Mouse (Mus musculus) splenic B cell, adult 2 months (primary cell): Measurements from ENCODE around the gene Gm42417.

ENCODE experiments used
- DNase-seq: peaks from one replicate; pipeline ENCODE4 v3.0.0-alpha.2; 2011; ENCODE audit warnings: low read depth, low spot score
- H3K27me3 ChIP-seq: 2 replicates; pipeline ENCODE4 v1.6.1; 2012; ENCODE audit warnings: mild to moderate bottlenecking, low read length, moderate library complexity, mixed read lengths; ENCODE audit not compliant: control insufficient read depth, poor library complexity, insufficient read depth, severe bottlenecking
- H3K36me3 ChIP-seq: 2 replicates; pipeline ENCODE4 v1.6.1; 2012; ENCODE audit warnings: mild to moderate bottlenecking, low read length, moderate library complexity, mixed read lengths; ENCODE audit not compliant: control insufficient read depth, poor library complexity, insufficient read depth, severe bottlenecking

Gene Gm42417

DNA sequence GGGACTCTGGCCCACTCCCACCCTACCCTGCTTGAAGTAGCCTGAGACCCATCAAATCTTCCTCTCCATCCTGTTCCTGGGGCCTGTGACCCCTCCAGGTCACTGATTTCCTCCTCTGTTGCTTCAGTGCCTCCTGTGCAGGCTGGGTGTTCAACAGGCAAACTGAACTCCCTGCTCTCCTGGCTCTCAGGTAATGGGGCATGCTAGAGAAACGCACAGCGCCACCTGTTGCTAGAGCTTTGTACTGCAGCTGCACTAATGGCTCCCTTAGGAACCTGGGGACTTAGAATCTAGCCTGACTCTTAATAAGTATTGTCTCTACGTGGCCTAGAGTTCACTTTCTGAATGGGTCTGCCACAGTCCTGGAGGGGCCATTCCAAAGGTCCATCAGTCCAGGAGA is 38.0 kb downstream of the Gm42417 start:
- Histone ChIP-seq H3K36me3 (peaks cover 3% of the 10 kb centered on the region), H3K27me3 (no peaks in the 10 kb centered on the region)
- DNase-seq: peak; percentile 89

DNA sequence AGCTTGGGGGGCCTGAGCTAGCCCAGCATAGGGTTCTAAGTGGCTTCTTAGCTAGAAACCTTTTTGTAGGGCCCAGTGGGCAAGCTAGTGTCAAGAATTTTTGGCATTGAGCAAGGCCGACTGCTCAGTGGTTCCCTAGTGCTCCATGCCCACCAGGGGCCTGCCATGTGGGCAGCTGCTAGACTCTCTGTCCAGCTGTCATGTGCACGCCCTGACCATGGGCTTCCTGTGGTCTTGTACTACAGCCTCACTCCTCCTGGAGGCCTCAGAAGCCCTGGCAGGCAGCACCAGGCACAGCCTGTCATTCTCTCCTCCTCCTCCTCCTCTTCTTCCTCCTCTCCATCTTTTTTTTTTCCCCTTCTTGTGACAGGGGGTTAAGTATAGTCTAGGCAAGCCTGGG is 41.9 kb downstream of the Gm42417 start:
- DNase-seq: no peak
- Histone ChIP-seq H3K27me3 (no peaks in the 10 kb centered on the region), H3K36me3 (peaks cover 3% of the 10 kb centered on the region)

DNA sequence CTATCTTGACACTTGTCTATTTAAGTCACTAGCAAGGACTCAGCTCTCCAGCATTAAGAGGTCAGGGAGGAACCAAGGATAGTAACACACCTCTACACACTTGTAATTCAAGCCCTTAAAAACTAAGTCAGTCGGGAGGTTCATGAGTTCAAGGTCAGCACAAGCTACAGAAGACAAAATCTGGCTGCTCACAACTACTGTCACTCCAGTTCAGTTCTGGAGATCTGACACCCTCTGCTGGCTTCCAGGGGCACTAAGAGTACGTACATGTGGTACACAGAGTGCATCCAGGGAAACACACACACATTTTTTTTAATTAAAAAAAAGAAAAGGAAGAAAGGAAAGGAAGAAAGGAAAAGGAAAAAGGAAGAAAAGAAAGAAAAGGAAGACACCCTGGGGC is 42.5 kb downstream of the Gm42417 start:
- DNase-seq: no peak
- H3K36me3 ChIP-seq: peaks cover 3% of the 10 kb centered on the region
- H3K27me3 ChIP-seq: no peaks in the 10 kb centered on the region

DNA sequence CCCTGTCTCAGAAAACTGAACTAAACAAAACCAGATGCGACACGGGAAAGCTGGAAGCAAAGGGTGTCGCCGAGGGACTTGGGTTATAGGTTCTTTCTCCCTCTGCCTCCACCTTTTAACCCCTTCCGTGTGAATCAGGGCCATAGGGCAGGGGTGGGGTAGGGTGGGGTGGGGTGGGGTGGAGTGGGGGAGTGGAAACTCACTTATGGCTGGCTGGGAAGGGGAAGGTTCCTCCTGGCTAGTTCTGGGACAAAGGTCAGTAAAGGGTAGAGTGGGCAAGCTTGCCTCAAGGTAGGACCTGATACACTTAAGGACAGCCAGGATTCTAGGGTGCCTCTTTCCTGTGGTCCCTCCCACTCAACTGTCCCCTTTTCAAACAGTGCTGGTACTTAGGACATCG is 45.9 kb downstream of the Gm42417 start:
- H3K27me3 ChIP-seq: no peaks in the 10 kb centered on the region
- no peak for DNase-seq
- H3K36me3 ChIP-seq: peaks cover 3% of the 10 kb centered on the region

DNA sequence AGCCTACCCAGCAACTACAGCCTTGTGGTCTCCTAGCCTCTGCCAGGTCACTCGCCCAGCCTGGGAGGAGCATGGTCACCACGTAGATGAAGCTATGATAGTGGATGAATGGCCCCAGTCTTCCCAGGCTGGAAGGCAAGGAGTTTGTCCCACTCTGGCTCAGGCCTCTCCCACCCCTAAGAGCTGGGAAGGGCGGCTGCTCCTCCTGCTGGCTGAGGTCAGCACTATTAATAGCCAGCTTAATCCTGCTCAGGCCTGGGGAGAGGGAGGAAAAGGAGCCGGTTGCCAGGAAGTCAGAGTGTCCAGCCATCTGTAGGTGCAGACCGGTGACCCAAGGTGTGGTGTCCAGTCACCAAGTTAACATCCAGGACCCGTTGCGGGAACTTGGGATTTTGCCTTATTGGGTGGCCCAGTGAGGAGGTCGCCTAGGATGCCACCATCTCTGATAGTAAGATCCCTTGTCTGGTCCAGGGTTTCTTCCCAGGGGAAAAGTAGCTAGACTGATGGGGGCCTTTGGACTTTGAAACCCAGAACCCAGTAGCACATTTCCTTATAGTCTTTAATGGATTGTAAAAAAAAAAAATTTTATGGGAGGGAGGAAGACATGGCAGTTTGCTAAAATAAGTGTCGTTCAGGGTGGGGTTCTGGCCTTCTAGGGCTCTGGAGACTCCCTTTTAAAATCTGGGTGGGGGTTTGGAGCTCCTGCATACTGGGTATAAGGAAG is 46.7 kb downstream of the Gm42417 start:
- H3K36me3 ChIP-seq: no peaks in the 10 kb centered on the region
- H3K27me3 ChIP-seq: no peaks in the 10 kb centered on the region
- DNase-seq: no peak

DNA sequence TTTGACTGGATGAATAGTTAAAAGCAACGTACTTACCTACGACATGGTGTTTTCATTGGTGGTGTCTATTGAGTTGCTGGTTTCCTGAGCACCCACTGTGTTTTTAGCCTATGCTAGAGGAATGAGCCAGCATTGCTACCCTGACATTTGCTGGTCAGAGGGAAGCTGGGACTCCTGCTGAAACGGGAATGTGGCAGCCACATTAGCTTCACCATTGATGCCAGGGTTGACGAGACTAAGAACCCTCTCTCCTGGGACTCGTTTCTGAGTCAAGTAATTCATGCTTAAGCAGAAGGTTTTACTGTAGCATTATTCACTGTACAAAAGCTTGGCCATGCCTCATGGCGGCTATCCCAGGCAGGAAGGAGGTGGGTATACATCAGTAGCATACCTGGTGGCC is 49.6 kb downstream of the Gm42417 start:
- H3K36me3 ChIP-seq: no peaks in the 10 kb centered on the region
- no peaks in the 10 kb centered on the region for H3K27me3 ChIP-seq
- DNase-seq: no peak

DNA sequence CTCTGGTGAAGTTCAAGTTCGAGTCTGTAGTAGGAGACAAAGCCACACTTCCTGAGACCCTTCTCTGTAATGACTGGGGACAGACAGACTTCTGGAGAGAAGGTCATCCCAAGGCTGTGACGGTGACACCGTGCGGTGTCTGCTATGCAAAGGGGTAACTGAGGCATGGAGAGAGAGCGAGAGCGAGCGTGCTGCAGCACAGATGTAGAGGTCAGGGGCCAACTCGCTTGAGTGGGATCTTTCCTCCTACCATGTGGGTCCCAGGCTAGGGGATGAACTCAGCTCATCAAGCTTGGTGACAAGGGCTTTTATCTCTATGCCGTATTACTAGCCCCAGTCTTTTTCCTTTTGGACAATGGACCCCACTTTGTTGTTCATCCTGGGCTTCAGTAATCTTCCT is 52.1 kb downstream of the Gm42417 start:
- DNase-seq: no peak
- Histone ChIP-seq H3K36me3 (no peaks in the 10 kb centered on the region), H3K27me3 (no peaks in the 10 kb centered on the region)

DNA sequence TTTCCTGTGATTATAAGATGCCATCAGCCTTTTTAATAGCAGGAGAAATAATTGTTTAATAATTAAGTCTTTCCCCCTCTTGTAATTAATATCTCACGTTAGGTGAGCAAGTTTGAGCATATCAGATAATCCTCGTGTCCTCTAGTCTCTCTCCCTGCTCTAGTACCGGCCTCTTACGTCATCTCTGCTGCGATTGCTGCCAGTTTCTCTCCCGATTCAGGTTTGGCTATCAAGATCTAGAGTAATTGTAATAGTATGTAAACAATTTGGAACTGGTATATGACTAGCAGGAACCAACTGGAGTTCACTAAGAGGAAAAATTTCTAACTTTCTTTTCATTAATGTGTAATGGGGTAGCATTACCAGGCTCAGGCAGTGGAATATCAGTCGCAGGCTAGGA is 54.1 kb downstream of the Gm42417 start:
- Histone ChIP-seq H3K36me3 (no peaks in the 10 kb centered on the region), H3K27me3 (no peaks in the 10 kb centered on the region)
- no peak for DNase-seq

DNA sequence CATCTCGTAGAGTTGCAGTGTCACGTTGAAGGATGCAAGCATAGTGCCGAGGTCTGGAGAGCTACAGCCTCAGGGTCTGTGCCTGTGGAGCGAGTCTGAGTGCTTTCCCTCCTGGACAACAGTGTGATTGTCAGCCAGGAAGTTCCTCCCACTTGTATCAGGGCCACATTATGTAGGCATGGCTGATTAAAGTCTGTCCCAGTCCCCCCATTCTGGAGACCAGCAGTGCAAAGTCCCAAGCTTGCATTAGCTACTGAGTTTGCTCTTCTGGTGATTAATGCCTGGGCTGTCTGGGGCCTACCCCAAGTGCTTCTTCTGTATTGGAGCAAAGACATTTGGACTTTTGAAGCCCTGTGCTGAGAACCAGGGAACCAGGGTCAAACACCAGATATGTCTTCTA is 55.4 kb downstream of the Gm42417 start:
- Histone ChIP-seq H3K27me3 (no peaks in the 10 kb centered on the region), H3K36me3 (no peaks in the 10 kb centered on the region)
- no peak for DNase-seq
